Mouse (Mus musculus): ENCODE data around the gene Stn1.
"Not testable (repeated sequence)": the region's sequence is repeated elsewhere in the genome, so short reads cannot be mapped to it uniquely, and the experiment has no call there.

The Stn1 gene

GRCm38 (mm10) chr19:47537300-47537792, at the start of gene Stn1:
Gene Stn1, minus strand, starts transcription at chr19:47537507.
- no peak for DNase-seq (ENCODE audit: low read depth, low spot score)

- no peak for DNase-seq (ENCODE audit: low read depth, low spot score)
Observed at GRCm38 (mm10) chr19:47587009-47587408, 49.7 kb upstream of the Stn1 start.

GRCm38 (mm10) chr19:47585772-47586171, 48.5 kb upstream of the Stn1 start:
- no peak for DNase-seq (ENCODE audit: low read depth, low spot score)

- peak; percentile 4 for DNase-seq (ENCODE audit: low read depth, low spot score)
Observed at GRCm38 (mm10) chr19:47579788-47580631, 42.7 kb upstream of the Stn1 start.

- peak; percentile 60 for DNase-seq (ENCODE audit: low read depth, low spot score)
Observed at GRCm38 (mm10) chr19:47579225-47579787, 42.0 kb upstream of the Stn1 start, which contains the start of gene Slk. Gene Slk, plus strand, starts transcription at chr19:47579678.

GRCm38 (mm10) chr19:47578581-47579224, 41.4 kb upstream of the Stn1 start:
- no peak for DNase-seq (ENCODE audit: low read depth, low spot score)

GRCm38 (mm10) chr19:47573718-47574117, 36.4 kb upstream of the Stn1 start:
- DNase-seq (ENCODE audit: low read depth, low spot score), result no peak

GRCm38 (mm10) chr19:47571981-47572380, 34.7 kb upstream of the Stn1 start:
- not testable (repeated sequence) for DNase-seq (ENCODE audit: low read depth, low spot score)

GRCm38 (mm10) chr19:47570042-47570441, 32.7 kb upstream of the Stn1 start:
- DNase-seq (ENCODE audit: low read depth, low spot score), result no peak

- DNase-seq (ENCODE audit: low read depth, low spot score), result no peak
Observed at GRCm38 (mm10) chr19:47565994-47566393, 28.7 kb upstream of the Stn1 start.

- no peak for DNase-seq (ENCODE audit: low read depth, low spot score)
Observed at GRCm38 (mm10) chr19:47565031-47565654, 27.8 kb upstream of the Stn1 start.

- DNase-seq (ENCODE audit: low read depth, low spot score), result no peak
Observed at GRCm38 (mm10) chr19:47563715-47564114, 26.4 kb upstream of the Stn1 start.

GRCm38 (mm10) chr19:47561996-47562441, 24.7 kb upstream of the Stn1 start:
- DNase-seq (ENCODE audit: low read depth, low spot score), result no peak

GRCm38 (mm10) chr19:47560544-47561161, 23.3 kb upstream of the Stn1 start:
- no peak for DNase-seq (ENCODE audit: low read depth, low spot score)

GRCm38 (mm10) chr19:47559751-47560512, 22.6 kb upstream of the Stn1 start:
- DNase-seq (ENCODE audit: low read depth, low spot score), result no peak

GRCm38 (mm10) chr19:47559145-47559544, 21.8 kb upstream of the Stn1 start:
- no peak for DNase-seq (ENCODE audit: low read depth, low spot score)

GRCm38 (mm10) chr19:47549584-47549983, 12.3 kb upstream of the Stn1 start:
- DNase-seq (ENCODE audit: low read depth, low spot score), result no peak

- DNase-seq (ENCODE audit: low read depth, low spot score), result no peak
Observed at GRCm38 (mm10) chr19:47549174-47549573, 11.9 kb upstream of the Stn1 start.

- no peak for DNase-seq (ENCODE audit: low read depth, low spot score)
Observed at GRCm38 (mm10) chr19:47548432-47549076, 11.2 kb upstream of the Stn1 start.

- no peak for DNase-seq (ENCODE audit: low read depth, low spot score)
Observed at GRCm38 (mm10) chr19:47545528-47545927, 8.2 kb upstream of the Stn1 start.
